Mouse (Mus musculus) brain, embryonic 14.5 days (tissue): ENCODE data around the gene Mrpl28.

ENCODE experiments used
- CTCF ChIP-seq: fragments of 200-500 bp; IDR thresholded peaks from 2 replicates; pipeline ENCODE4 v1.5.1; 2012; ENCODE audit warnings: inconsistent platforms, mild to moderate bottlenecking, moderate library complexity, borderline replicate concordance; ENCODE audit not compliant: insufficient read depth, insufficient read length; ENCODE audit errors: extremely low read depth
- POLR2A ChIP-seq: fragments of 200-500 bp; IDR thresholded peaks from 2 replicates; pipeline ENCODE4 v1.6.1; 2012; ENCODE audit warnings: mild to moderate bottlenecking, inconsistent platforms, borderline replicate concordance; ENCODE audit not compliant: poor library complexity, insufficient read depth, insufficient read length, severe bottlenecking; ENCODE audit errors: extremely low read depth

DNA sequence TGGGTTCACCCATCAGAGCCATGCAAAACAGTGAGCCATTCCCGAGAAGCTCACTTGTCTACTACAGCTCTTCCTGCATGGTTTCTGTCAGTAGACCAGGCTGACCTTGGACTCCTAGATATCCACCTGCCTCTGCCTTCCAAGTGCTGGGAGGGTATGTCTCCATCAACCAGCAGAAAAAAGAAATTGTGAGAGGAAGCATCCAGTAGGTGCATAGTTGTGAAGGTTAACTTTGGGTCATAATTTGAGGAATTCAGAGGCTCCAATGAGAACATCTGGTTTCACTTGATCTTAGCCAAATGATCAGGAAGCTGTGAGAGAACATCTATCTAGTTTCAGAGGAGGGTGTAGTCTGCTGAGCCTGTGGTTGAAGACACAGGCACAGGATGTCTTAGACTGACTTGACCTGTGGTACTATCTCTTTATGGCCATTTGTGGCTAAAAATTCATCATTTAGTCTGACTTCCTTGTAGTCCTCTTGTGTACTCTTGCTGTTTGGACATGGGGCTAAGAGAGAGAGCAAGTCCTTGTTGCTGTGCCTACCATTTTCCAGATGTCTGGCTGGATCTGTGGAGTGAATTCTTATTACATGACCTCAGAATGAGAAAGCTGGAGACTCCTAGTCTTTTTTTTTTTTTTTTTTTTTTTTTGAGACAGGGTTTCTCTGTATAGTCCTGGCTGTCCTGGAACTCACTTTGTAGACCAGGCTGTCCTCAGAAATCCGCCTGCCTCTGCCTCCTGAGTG lies 28.8 kb downstream of the Mrpl28 start:
- TF ChIP-seq POLR2A = no peak
- TF ChIP-seq CTCF = no peak
